In genomic region chr10:80148610-80149290, GRCm38 (mm10) we compare ENCODE assay signal across 8 mouse cellular contexts. TPM values are rescaled to one million over a fixed set of nuclear protein-coding genes. Genes with fewer than 3 reads are reported as not detected.
DNase-seq lines count a peak whose midpoint lies in the region; ATAC-seq and TF ChIP-seq lines count a peak whose summit lies in the region.

No protein-coding gene starts in this region.

- peak; percentile 97 for DNase-seq in heart, postnatal 10 days
- peak; percentile 91 to 95 for DNase-seq in layer of hippocampus, adult 18-20 months (ENCODE audit: low spot score in 2 of 2)
- peak; percentile 97 for DNase-seq in lung, embryonic 14.5 days
- peak; percentile 90 for DNase-seq in ovary, adult 18-20 months (ENCODE audit: low spot score)
- peak; percentile 95 for DNase-seq in thymus, adult 2 months

- TF ChIP-seq POLR2A in ES-Bruce4 (IDR thresholded peaks at IDR 0.05; ENCODE audit: insufficient read depth, low read length): peak; percentile 6
- 0 out of 2 replicates have a peak, but pooled peaks have one; percentile 14 for TF ChIP-seq POLR2A in thymus, adult 2 months (IDR thresholded peaks at IDR 0.05; ENCODE audit: control insufficient read depth, extremely low read depth, insufficient read depth, low read length, poor library complexity)

- peak overlapping the region; percentile 71 for H3K4me2 ChIP-seq in forebrain, embryonic 13.5 days
- H3K4me2 ChIP-seq in lung, embryonic 14.5 days: peak overlapping the region; percentile 63

- H3K27ac ChIP-seq in ES-Bruce4 (ENCODE audit: insufficient read depth, low read length): peak overlapping the region; percentile 96
- peak overlapping the region; percentile 100 for H3K27ac ChIP-seq in forebrain, embryonic 13.5 days
- peak overlapping the region; percentile 100 for H3K27ac ChIP-seq in lung, embryonic 14.5 days (ENCODE audit: low read depth)
- peak overlapping the region; percentile 77 for H3K27ac ChIP-seq in thymus, adult 2 months (ENCODE audit: control insufficient read depth, insufficient read depth, low read length)

- peak; percentile 9; the same call in 1 of the 2 replicates for ATAC-seq in cerebellum, adult (ENCODE audit: insufficient number of reproducible peaks, low FRiP score, low TSS enrichment)
- ATAC-seq in forebrain, embryonic 13.5 days: peak; percentile 61
- peak; percentile 51 for ATAC-seq in lung, embryonic 14.5 days (ENCODE audit: insufficient read depth)

- no peaks in the 10 kb centered on the region for H3K27me3 ChIP-seq in ES-Bruce4 (ENCODE audit: control insufficient read depth, insufficient read depth, low read length, poor library complexity, severe bottlenecking)
- H3K27me3 ChIP-seq in forebrain, embryonic 13.5 days: no peaks in the 10 kb centered on the region
- no peaks in the 10 kb centered on the region for H3K27me3 ChIP-seq in lung, embryonic 14.5 days (ENCODE audit: insufficient read depth, low read length)
- H3K27me3 ChIP-seq in thymus, adult 2 months (ENCODE audit: control insufficient read depth, insufficient read depth, low read length): no peaks in the 10 kb centered on the region

- WGBS in forebrain, embryonic 13.5 days: under 1% methylated on average over 54 of the region's 57 CpGs
- under 1% methylated on average over 57 of the region's 57 CpGs for WGBS in lung, embryonic 14.5 days
- under 1% methylated on average over 57 of the region's 57 CpGs for WGBS in thymus, adult 2 months

- intact Hi-C loops in heart, postnatal 10 days (cut with DNase I): no loop called here

- H3K36me3 ChIP-seq in ES-Bruce4 (ENCODE audit: control insufficient read depth, insufficient read depth, low read length, poor library complexity, severe bottlenecking): peaks cover 17% of the 10 kb centered on the region
- H3K36me3 ChIP-seq in forebrain, embryonic 13.5 days (ENCODE audit: poor library complexity, severe bottlenecking): peaks cover 51% of the 10 kb centered on the region
- H3K36me3 ChIP-seq in lung, embryonic 14.5 days (ENCODE audit: insufficient read depth): peaks cover 68% of the 10 kb centered on the region
- H3K36me3 ChIP-seq in thymus, adult 2 months (ENCODE audit: control insufficient read depth, insufficient read depth, low read length): peaks cover 9% of the 10 kb centered on the region

- H3K9ac ChIP-seq in ES-Bruce4 (ENCODE audit: low read depth, poor library complexity, severe bottlenecking): peak overlapping the region; percentile 88
- peak overlapping the region; percentile 96 for H3K9ac ChIP-seq in forebrain, embryonic 13.5 days
- peak overlapping the region; percentile 96 for H3K9ac ChIP-seq in lung, embryonic 14.5 days

- H3K9me3 ChIP-seq in ES-Bruce4 (replicated peaks; ENCODE audit: control insufficient read depth, insufficient read depth, low read length, poor library complexity, severe bottlenecking): no peaks in the 10 kb centered on the region
- H3K9me3 ChIP-seq in forebrain, embryonic 13.5 days (replicated peaks): no peaks in the 10 kb centered on the region
- no peaks in the 10 kb centered on the region for H3K9me3 ChIP-seq in lung, embryonic 14.5 days (ENCODE audit: low read depth, low read length)

- no peak; the same call in 1 of the 2 replicates for TF ChIP-seq EP300 in ES-Bruce4 (IDR thresholded peaks at IDR 0.05; ENCODE audit: insufficient read depth, low read depth, low read length)

- peak overlapping the region; percentile 96 for H3K4me3 ChIP-seq in ES-Bruce4 (ENCODE audit: low read depth, low read length)
- peak overlapping the region; percentile 99 for H3K4me3 ChIP-seq in forebrain, embryonic 13.5 days
- H3K4me3 ChIP-seq in lung, embryonic 14.5 days (ENCODE audit: low read depth, low read length): peak overlapping the region; percentile 99
- H3K4me3 ChIP-seq in thymus, adult 2 months (ENCODE audit: control insufficient read depth, insufficient read depth, low read length): peak overlapping the region; percentile 67

- TF ChIP-seq CTCF in ES-Bruce4 (IDR thresholded peaks at IDR 0.05; ENCODE audit: low read depth, low read length): peak; percentile 56
- TF ChIP-seq CTCF in lung, embryonic 14.5 days (IDR thresholded peaks at IDR 0.05; ENCODE audit: low read depth): peak; percentile 52
- TF ChIP-seq CTCF in thymus, adult 2 months (IDR thresholded peaks at IDR 0.05; ENCODE audit: borderline replicate concordance, control insufficient read depth, extremely low read depth, insufficient read depth, low read length, poor library complexity): peak; percentile 86; the same call in 1 of the 2 replicates

- peaks cover 6% of the 10 kb centered on the region for H3K4me1 ChIP-seq in ES-Bruce4 (ENCODE audit: control insufficient read depth, insufficient read depth, low read length)
- peaks cover 55% of the 10 kb centered on the region for H3K4me1 ChIP-seq in forebrain, embryonic 13.5 days
- peaks cover 10% of the 10 kb centered on the region; the same call in 1 of the 2 replicates for H3K4me1 ChIP-seq in lung, embryonic 14.5 days (ENCODE audit: insufficient read depth)
- H3K4me1 ChIP-seq in thymus, adult 2 months (replicated peaks; ENCODE audit: control insufficient read depth, insufficient read depth, low read length): peaks cover 30% of the 10 kb centered on the region

RNA-seq across cellular contexts. Expression of gene Midn, which starts 0.7 kb away (rescaled TPM):
- 67.4 and 73.2 TPM in 2 replicates for polyA plus RNA-seq in ES-Bruce4 (2011; ENCODE audit: insufficient read depth, insufficient read length, low read depth, missing spikeins)
- 35.1 and 37.9 TPM in 2 replicates for polyA plus RNA-seq in forebrain, embryonic 13.5 days (2015; fragmentation: Nextera tagmentation; extraction: Ambion mirVana)
- 100 to 1,000 TPM; 132 to 190 TPM for total RNA-seq in heart, postnatal 10 days (2021)
- 10 to 100 TPM; 59.4 to 68.4 TPM for total RNA-seq in layer of hippocampus, adult 18-20 months (2021)
- polyA plus RNA-seq in lung, embryonic 14.5 days (2014; fragmentation: Nextera tagmentation; extraction: Ambion mirVana): 32.6 and 34.2 TPM in 2 replicates
- polyA plus RNA-seq in thymus, adult 2 months (2012; rRNA removed): 342 and 374 TPM in 2 replicates

RNA-seq across cellular contexts. Expression of gene Cbarp, which starts 8.1 kb away (rescaled TPM):
- 29.8 and 33.4 TPM in 2 replicates for polyA plus RNA-seq in ES-Bruce4 (2011; ENCODE audit: insufficient read depth, insufficient read length, low read depth, missing spikeins)
- polyA plus RNA-seq in forebrain, embryonic 13.5 days (2015; fragmentation: Nextera tagmentation; extraction: Ambion mirVana): 21.2 and 26.8 TPM in 2 replicates
- 1 to 10 TPM; 3.2 to 4.1 TPM for total RNA-seq in heart, postnatal 10 days (2021)
- total RNA-seq in layer of hippocampus, adult 18-20 months (2021): 100 to 1,000 TPM; 362 to 363 TPM
- 3.8 and 5.5 TPM in 2 replicates for polyA plus RNA-seq in lung, embryonic 14.5 days (2014; fragmentation: Nextera tagmentation; extraction: Ambion mirVana)
- 34.0 and 37.7 TPM in 2 replicates for polyA plus RNA-seq in thymus, adult 2 months (2012; rRNA removed)

RNA-seq across cellular contexts. Expression of gene Atp5d, which starts 10.3 kb away (rescaled TPM):
- polyA plus RNA-seq in ES-Bruce4 (2011; ENCODE audit: insufficient read depth, insufficient read length, low read depth, missing spikeins): 242 and 255 TPM in 2 replicates
- polyA plus RNA-seq in forebrain, embryonic 13.5 days (2015; fragmentation: Nextera tagmentation; extraction: Ambion mirVana): 454 and 459 TPM in 2 replicates
- 1,000 to 10,000 TPM; 1,058 to 1,125 TPM for total RNA-seq in heart, postnatal 10 days (2021)
- 100 to 1,000 TPM; 354 to 359 TPM for total RNA-seq in layer of hippocampus, adult 18-20 months (2021)
- 493 and 529 TPM in 2 replicates for polyA plus RNA-seq in lung, embryonic 14.5 days (2014; fragmentation: Nextera tagmentation; extraction: Ambion mirVana)
- polyA plus RNA-seq in thymus, adult 2 months (2012; rRNA removed): 1,163 and 1,361 TPM in 2 replicates

RNA-seq across cellular contexts. Expression of gene Cirbp, which starts 17.0 kb away (rescaled TPM):
- 51.9 and 58.2 TPM in 2 replicates for polyA plus RNA-seq in ES-Bruce4 (2011; ENCODE audit: insufficient read depth, insufficient read length, low read depth, missing spikeins)
- polyA plus RNA-seq in forebrain, embryonic 13.5 days (2015; fragmentation: Nextera tagmentation; extraction: Ambion mirVana): 274 and 308 TPM in 2 replicates
- 100 to 1,000 TPM; 113 to 134 TPM for total RNA-seq in heart, postnatal 10 days (2021)
- 10 to 100 TPM; 60.7 to 76.4 TPM for total RNA-seq in layer of hippocampus, adult 18-20 months (2021)
- 71.8 and 71.9 TPM in 2 replicates for polyA plus RNA-seq in lung, embryonic 14.5 days (2014; fragmentation: Nextera tagmentation; extraction: Ambion mirVana)
- 173 and 193 TPM in 2 replicates for polyA plus RNA-seq in thymus, adult 2 months (2012; rRNA removed)

RNA-seq across cellular contexts. Expression of gene 1600002K03Rik, which starts 24.0 kb away (rescaled TPM):
- 7.6 and 7.7 TPM in 2 replicates for polyA plus RNA-seq in ES-Bruce4 (2011; ENCODE audit: insufficient read depth, insufficient read length, low read depth, missing spikeins)
- 12.2 and 12.6 TPM in 2 replicates for polyA plus RNA-seq in forebrain, embryonic 13.5 days (2015; fragmentation: Nextera tagmentation; extraction: Ambion mirVana)
- total RNA-seq in heart, postnatal 10 days (2021): 1 to 10 TPM; 3.1 to 3.4 TPM
- total RNA-seq in layer of hippocampus, adult 18-20 months (2021): 1 to 10 TPM; 6.4 to 6.5 TPM
- 8.3 and 9.7 TPM in 2 replicates for polyA plus RNA-seq in lung, embryonic 14.5 days (2014; fragmentation: Nextera tagmentation; extraction: Ambion mirVana)
- polyA plus RNA-seq in thymus, adult 2 months (2012; rRNA removed): 11.1 and 14.8 TPM in 2 replicates

Comparison
In these comparisons a context has a peak if more than half of its experiments do, and no peak if none do; other contexts are left out.
1. Peak in every context shown above with its lines: DNase-seq, ATAC-seq, H3K4me3 ChIP-seq and H3K27ac ChIP-seq.
2. ATAC-seq: peak in every context shown above with its lines; median percentile 61 in forebrain, embryonic 13.5 days; 51 in lung, embryonic 14.5 days; 9 in cerebellum, adult.